Mouse (Mus musculus): ENCODE measurements around the gene Hectd1. TPM values are rescaled to one million over a fixed set of nuclear protein-coding genes. Genes with fewer than 3 reads are reported as not detected.

Gene Hectd1
- 35.3 and 37.0 TPM in 2 replicates for polyA plus RNA-seq (2015; fragmentation: Nextera tagmentation; extraction: Ambion mirVana)

DNA sequence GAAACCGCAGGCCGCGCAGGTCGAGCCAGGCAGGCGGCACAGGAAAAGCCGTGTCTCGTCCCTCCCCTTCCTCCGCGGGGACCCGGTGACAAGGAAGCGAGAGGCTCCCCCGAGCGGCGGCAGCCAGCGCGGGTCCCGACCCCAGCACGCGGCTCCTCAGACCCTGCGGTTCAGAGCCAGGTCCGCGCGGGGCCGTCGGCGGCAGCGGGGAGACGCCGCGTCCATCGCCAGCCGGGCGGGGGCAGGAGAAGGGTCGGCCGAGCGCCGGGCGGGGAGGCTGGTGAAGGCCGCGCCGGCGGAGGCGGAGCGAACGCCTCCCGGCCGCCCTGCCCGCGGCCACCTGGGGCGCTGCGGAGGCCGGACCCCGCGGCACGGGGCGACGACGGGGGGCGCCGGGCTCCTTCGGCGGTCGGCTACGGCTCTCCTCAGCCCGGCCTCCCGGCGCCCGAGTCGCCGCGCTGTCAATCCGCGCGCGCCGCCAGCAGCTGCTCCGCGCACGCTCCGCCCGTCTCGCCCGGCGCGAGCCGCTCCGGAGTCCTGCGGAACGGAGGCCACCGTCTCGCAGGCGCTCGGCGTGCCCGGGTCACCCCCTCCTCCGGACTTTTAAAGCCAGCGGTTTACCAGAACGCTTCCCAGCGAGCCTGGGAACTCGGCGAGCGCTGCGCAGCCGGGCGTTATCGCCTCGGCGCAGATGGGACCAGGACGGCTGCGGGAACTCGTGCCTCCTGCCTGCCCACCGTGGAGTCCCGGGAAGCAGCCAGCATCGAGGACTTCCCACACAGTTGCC, at the start of gene Hectd1:
Gene Hectd1 (minus strand): TSS at position 247 of the 787 bp plus-strand sequence.
- Histone ChIP-seq H3K9ac (peak within 1 kb of the TSS; percentile 100), H3K9me3 (no peaks in the 10 kb centered on the region), H3K4me3 (peak within 1 kb of the TSS; percentile 97), H3K27ac (replicated peaks) (peak within 1 kb of the TSS; percentile 97), H3K27me3 (no peaks in the 10 kb centered on the region), H3K4me1 (replicated peaks) (peaks cover 25% of the 10 kb centered on the region), H3K36me3 (peaks cover 3% of the 10 kb centered on the region; the same call in 1 of the 2 replicates), H3K4me2 (peak within 1 kb of the TSS; percentile 71)
- peak; percentile 91 for ATAC-seq (ENCODE audit: low FRiP score, low read depth)
- under 1% methylated on average over 93 of the region's 114 CpGs for WGBS

DNA sequence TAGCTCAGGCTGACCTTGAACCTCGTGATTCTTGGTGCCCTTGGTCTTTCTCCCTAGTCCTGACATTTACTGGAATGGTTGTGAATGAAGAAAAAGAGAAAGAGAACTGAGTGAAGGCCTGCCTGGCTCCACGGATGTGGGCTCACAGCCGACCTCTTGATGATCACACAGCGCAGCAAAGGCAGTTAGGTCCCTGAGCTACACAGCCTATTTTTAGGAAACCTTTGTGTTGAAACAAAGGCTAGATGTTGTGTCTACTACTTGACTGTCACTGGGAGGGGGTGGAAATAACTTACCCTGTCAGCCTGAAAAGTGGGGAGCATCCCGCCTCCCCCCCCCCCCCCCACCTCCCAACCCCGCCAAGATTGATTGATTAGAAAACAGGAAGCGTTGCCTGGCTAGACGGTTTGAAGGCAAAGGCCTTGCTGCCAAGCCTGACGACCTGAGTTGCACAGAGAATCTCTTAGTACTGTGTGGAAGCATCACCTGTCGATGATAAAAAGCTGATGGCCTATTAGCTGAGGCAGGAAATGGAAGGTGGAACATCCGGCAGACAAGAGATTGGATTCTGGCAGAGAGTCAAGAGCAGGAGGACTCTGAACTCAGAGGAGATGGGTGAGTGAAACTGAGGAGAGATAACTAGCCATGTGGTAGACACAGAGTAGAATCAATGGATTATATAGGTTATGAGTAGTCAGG, 42.3 kb upstream of the Hectd1 start:
- WGBS: 54% methylated on average over 11 of the region's 11 CpGs
- Histone ChIP-seq H3K27me3 (no peaks in the 10 kb centered on the region), H3K9ac (no peak overlapping the region), H3K4me1 (replicated peaks) (no peaks in the 10 kb centered on the region; the same call in 1 of the 2 replicates), H3K9me3 (no peaks in the 10 kb centered on the region), H3K36me3 (0 out of 2 replicates have a peak, but pooled peaks cover 3% of the 10 kb centered on the region), H3K4me2 (no peak overlapping the region), H3K27ac (replicated peaks) (no peak overlapping the region), H3K4me3 (no peak overlapping the region)
- ATAC-seq (ENCODE audit: low FRiP score, low read depth): no peak

DNA sequence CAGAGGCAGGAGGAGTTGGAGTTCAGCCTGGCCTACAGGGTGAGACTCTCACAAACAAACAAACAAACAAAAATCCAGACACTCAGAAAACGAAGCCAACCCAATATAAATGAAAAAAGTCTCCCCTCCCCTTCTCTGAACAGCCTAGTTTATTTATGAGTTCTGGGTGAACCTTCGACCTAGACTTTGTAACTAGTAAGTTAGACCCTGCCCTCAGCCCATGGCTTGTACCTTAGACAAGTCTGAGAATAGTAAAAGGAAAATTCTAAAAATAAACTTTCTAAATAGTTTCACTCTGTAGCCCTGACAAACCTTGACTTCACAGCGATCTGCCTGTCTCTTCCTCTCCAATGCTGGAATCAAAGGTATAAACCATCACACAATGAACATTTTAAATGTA, 40.2 kb upstream of the Hectd1 start:
- no peak overlapping the region for H3K4me3 ChIP-seq
- 82% methylated on average over 3 of the region's 3 CpGs for WGBS

GRCm38 (mm10) chr12:51867076-51867475, 37.7 kb upstream of the Hectd1 start:
- Histone ChIP-seq H3K4me3 (no peak overlapping the region), H3K9me3 (no peaks in the 10 kb centered on the region), H3K27me3 (no peaks in the 10 kb centered on the region), H3K36me3 (no peaks in the 10 kb centered on the region), H3K4me2 (no peak overlapping the region), H3K27ac (replicated peaks) (no peak overlapping the region), H3K9ac (no peak overlapping the region), H3K4me1 (replicated peaks) (peaks cover 16% of the 10 kb centered on the region)
- no peak for ATAC-seq (ENCODE audit: low FRiP score, low read depth)
- WGBS: 81% methylated on average over 8 of the region's 8 CpGs

More for the DNA sequence above, 40.2 kb upstream of the Hectd1 start:
- no peaks in the 10 kb centered on the region for H3K36me3 ChIP-seq
- peaks cover 16% of the 10 kb centered on the region for H3K4me1 ChIP-seq (replicated peaks)
- no peak overlapping the region for H3K4me2 ChIP-seq
- H3K27ac ChIP-seq (replicated peaks): no peak overlapping the region
- H3K9me3 ChIP-seq: no peaks in the 10 kb centered on the region
- ATAC-seq (ENCODE audit: low FRiP score, low read depth): no peak
- H3K27me3 ChIP-seq: no peaks in the 10 kb centered on the region
- no peak overlapping the region for H3K9ac ChIP-seq

DNA sequence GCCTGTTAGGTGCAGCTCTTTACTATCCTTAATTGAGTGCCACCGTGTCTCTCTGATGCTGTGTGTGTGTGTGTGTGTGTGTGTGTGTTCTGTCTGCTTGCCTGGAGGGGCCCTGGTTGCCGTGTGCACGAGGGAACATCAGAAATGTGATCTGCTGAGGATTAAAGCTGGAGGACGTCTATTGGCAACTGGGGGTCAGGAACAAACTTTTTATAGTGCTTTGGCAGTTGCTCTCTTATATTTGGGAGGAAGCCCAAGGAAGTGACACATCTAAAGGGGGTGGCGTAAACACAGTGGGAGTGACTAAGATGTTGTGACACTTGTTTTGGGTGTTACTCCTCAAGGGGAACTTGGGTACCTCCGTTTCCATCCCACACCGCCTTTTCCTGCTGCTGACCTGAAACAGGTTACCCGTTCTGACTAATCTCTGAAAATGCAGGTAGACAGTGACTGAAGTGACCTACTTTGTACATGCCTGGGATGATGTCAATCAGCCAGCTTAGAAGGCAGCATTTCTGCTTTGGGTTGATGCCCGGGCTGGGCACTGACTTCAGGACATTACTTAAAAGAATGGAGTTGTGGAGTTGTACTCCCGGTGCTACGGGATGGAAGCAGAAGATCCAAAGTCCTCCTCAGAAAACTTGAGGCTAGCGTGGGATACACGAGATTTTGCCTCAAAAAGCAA, 37.0 kb upstream of the Hectd1 start:
- 59% methylated on average over 13 of the region's 13 CpGs for WGBS
- no peaks in the 10 kb centered on the region for H3K27me3 ChIP-seq
- H3K4me2 ChIP-seq: no peak overlapping the region; the same call in 1 of the 2 replicates
- no peak overlapping the region for H3K4me3 ChIP-seq
- no peaks in the 10 kb centered on the region for H3K36me3 ChIP-seq
- H3K27ac ChIP-seq (replicated peaks): peak overlapping the region; percentile 18; the same call in 1 of the 2 replicates
- no peaks in the 10 kb centered on the region for H3K9me3 ChIP-seq
- H3K9ac ChIP-seq: no peak overlapping the region
- peaks cover 16% of the 10 kb centered on the region for H3K4me1 ChIP-seq (replicated peaks)
- 0 out of 2 replicates have a peak, but pooled peaks have one; percentile 60 for ATAC-seq (ENCODE audit: low FRiP score, low read depth)

- Histone ChIP-seq H3K9ac (no peak overlapping the region), H3K9me3 (no peaks in the 10 kb centered on the region), H3K27ac (replicated peaks) (peak overlapping the region; percentile 18), H3K4me3 (no peak overlapping the region), H3K36me3 (no peaks in the 10 kb centered on the region), H3K4me2 (peak overlapping the region; percentile 13; the same call in 1 of the 2 replicates), H3K4me1 (replicated peaks) (peaks cover 16% of the 10 kb centered on the region), H3K27me3 (no peaks in the 10 kb centered on the region)
- ATAC-seq (ENCODE audit: low FRiP score, low read depth): peak; percentile 88
- WGBS: 6% methylated on average over 4 of the region's 4 CpGs
Measured at GRCm38 (mm10) chr12:51865790-51866179, 36.4 kb upstream of the Hectd1 start.

- Histone ChIP-seq H3K9ac (no peak overlapping the region), H3K4me3 (no peak overlapping the region), H3K4me2 (peak overlapping the region; percentile 13; the same call in 1 of the 2 replicates), H3K36me3 (no peaks in the 10 kb centered on the region), H3K27ac (replicated peaks) (peak overlapping the region; percentile 18), H3K27me3 (no peaks in the 10 kb centered on the region), H3K9me3 (no peaks in the 10 kb centered on the region), H3K4me1 (replicated peaks) (peaks cover 16% of the 10 kb centered on the region)
- no peak for ATAC-seq (ENCODE audit: low FRiP score, low read depth)
- WGBS: 37% methylated on average over 9 of the region's 9 CpGs
Measured at GRCm38 (mm10) chr12:51865061-51865789, 35.9 kb upstream of the Hectd1 start.

GRCm38 (mm10) chr12:51863116-51864002, 34.0 kb upstream of the Hectd1 start:
- H3K9me3 ChIP-seq: no peaks in the 10 kb centered on the region
- H3K4me1 ChIP-seq (replicated peaks): peaks cover 16% of the 10 kb centered on the region
- no peak overlapping the region for H3K27ac ChIP-seq (replicated peaks)
- H3K36me3 ChIP-seq: no peaks in the 10 kb centered on the region
- 94% methylated on average over 14 of the region's 14 CpGs for WGBS
- no peak for ATAC-seq (ENCODE audit: low FRiP score, low read depth)
- no peaks in the 10 kb centered on the region for H3K27me3 ChIP-seq
- H3K4me2 ChIP-seq: no peak overlapping the region
- no peak overlapping the region for H3K9ac ChIP-seq
- no peak overlapping the region for H3K4me3 ChIP-seq

DNA sequence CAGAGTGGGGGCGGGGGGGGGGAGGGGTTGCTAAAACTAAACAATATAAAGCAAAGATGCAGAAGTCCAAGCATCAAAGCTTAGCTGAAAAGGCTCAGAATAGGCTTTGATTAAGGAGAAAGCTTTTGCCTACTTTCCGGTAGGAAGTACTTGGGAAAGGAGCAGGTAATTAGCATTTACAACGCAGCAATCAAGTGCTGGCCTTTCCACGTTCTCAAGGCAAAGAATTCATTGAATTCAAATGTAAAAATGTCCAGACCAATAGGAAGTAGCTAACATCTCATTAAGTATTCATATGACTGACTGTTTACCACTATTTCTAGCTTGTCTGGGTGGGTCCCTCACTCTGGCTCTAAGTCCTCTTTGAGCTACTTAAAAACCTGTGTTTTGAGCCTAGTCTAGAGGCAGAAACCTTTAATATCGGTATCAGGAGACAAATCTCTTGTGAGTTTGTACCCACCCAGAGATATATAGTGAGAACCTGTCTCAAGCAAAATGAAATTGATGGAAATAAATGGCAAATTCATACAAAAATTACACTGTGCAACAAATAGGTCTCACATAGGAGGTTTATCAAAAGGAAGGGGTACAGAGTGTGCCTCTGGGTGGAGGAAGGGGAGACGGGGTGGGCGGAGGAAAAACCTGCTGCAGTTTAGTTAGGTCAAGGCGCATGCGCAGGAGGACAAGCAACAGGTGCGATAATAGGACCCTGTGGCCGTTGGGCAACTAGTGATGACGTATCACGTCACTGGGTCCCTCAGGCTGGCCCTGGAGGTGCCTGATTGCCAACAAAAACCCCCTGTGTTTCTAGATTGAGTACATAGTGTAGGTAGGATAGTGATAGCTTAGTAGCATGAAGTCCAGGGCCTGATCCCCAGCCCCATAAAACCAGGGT, 29.0 kb upstream of the Hectd1 start:
- 76% methylated on average over 13 of the region's 13 CpGs for WGBS
- Histone ChIP-seq H3K27ac (replicated peaks) (no peak overlapping the region), H3K36me3 (no peaks in the 10 kb centered on the region), H3K27me3 (no peaks in the 10 kb centered on the region), H3K9ac (no peak overlapping the region), H3K4me2 (no peak overlapping the region), H3K4me1 (replicated peaks) (no peaks in the 10 kb centered on the region), H3K9me3 (no peaks in the 10 kb centered on the region), H3K4me3 (no peak overlapping the region)
- no peak for ATAC-seq (ENCODE audit: low FRiP score, low read depth)

DNA sequence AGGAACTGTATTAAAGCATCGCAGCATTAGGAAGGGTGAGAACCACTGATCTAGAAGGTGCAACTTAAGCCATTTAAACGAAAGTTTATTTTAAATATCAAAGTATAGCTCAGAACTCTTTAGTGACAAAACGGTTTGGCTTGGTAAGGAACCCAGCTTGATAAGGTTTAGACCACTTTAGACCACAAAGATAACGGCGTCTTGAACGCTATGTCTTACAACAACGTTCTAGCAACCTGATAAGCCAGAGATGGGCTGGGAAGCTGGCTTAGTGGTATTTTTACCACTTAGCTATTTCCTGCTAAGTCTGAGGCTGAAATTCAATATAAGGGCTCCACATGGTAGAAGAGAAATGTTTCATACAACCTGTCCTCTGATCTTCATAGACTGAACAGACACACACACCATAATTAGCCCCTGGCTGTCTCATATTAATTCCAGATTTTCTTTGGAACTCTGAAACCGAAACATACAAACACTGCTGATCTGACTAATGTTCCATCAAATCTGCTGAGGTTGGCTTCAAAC, 27.5 kb upstream of the Hectd1 start:
- Histone ChIP-seq H3K4me2 (no peak overlapping the region), H3K9me3 (no peaks in the 10 kb centered on the region), H3K27ac (replicated peaks) (no peak overlapping the region), H3K27me3 (no peaks in the 10 kb centered on the region), H3K9ac (no peak overlapping the region), H3K4me3 (no peak overlapping the region), H3K4me1 (replicated peaks) (no peaks in the 10 kb centered on the region), H3K36me3 (no peaks in the 10 kb centered on the region)
- ATAC-seq (ENCODE audit: low FRiP score, low read depth): no peak
- WGBS: 92% methylated on average over 8 of the region's 8 CpGs
